Mouse (Mus musculus): ENCODE results near the gene Mtus2. TPM values are rescaled to one million over a fixed set of nuclear protein-coding genes. Genes with fewer than 3 reads are reported as not detected.

Gene Mtus2
- polyA plus RNA-seq, 1 experiment: 33.3 TPM

DNA sequence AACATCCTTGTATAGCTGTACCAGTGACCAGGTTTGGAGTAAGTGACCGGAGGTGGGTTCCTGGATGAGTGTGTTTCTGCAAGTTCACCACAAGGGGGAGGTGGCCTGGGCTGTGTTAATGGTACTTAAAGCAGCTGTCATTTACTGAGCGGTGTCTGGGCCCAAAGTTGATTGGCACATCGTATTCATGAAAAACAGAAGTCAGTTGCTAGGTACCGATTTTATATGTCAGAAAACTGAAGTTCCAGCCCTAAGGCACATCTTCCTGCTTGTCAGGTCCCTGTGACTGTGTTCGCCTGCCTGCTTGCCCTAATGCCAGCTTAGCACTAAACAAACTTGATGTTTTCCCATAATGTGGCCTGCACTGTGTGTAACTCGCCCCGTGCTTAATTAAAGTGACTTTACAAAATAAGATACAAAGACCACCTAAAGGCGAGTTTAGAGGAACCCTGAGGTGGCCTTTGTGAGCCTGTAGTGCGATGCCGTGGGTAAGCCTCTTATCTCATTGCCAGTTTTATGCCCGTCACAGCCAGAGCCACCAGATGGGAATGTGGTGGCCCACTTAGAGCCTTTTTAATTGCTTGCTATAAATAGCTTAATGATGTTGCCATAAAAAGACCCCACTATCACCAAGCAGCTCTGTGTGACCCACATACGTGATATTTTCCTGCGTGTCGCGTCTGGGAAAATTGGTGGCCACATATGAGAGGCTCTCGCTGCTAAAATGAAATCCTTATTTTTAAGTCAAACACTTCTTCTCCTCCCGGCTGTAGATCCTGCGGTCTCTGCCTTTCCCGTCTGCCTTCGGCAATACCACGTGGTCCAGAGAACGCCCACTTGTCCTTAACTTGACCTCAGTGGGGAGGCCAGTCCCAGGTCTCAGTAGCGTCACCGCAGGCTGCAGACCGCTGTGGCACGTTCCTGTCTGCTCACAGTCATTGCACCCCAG is 69.6 kb downstream of the Mtus2 start:
- Histone ChIP-seq H3K27ac (ENCODE audit: insufficient read depth, low read length) (peak overlapping the region; percentile 23), H3K27me3 (ENCODE audit: control insufficient read depth, insufficient read depth, low read length) (no peaks in the 10 kb centered on the region), H3K4me3 (replicated peaks; ENCODE audit: insufficient read depth, low read depth, low read length) (peak overlapping the region; percentile 20), H3K4me1 (ENCODE audit: control insufficient read depth, insufficient read depth, low read length) (peaks cover 20% of the 10 kb centered on the region)
- WGBS: 29% methylated on average over 26 of the region's 26 CpGs
- no peak for TF ChIP-seq POLR2A (IDR thresholded peaks at IDR 0.05; ENCODE audit: borderline replicate concordance, insufficient read depth, low read length)
- peak; percentile 70 for TF ChIP-seq CTCF (IDR thresholded peaks at IDR 0.05; ENCODE audit: borderline replicate concordance, insufficient read depth, low read depth, low read length)
- DNase-seq: peak; percentile 58 to 68

- peak; percentile 36 to 41 for DNase-seq
- Histone ChIP-seq H3K4me1 (ENCODE audit: control insufficient read depth, insufficient read depth, low read length) (peaks cover 20% of the 10 kb centered on the region), H3K4me3 (replicated peaks; ENCODE audit: insufficient read depth, low read depth, low read length) (no peak overlapping the region), H3K27me3 (ENCODE audit: control insufficient read depth, insufficient read depth, low read length) (no peaks in the 10 kb centered on the region), H3K27ac (ENCODE audit: insufficient read depth, low read length) (peak overlapping the region; percentile 23; the same call in 1 of the 2 replicates)
- 32% methylated on average over 13 of the region's 13 CpGs for WGBS
- TF ChIP-seq POLR2A (IDR thresholded peaks at IDR 0.05; ENCODE audit: borderline replicate concordance, insufficient read depth, low read length): no peak
- no peak for TF ChIP-seq CTCF (IDR thresholded peaks at IDR 0.05; ENCODE audit: borderline replicate concordance, insufficient read depth, low read depth, low read length)
Observed at GRCm38 (mm10) chr5:148027985-148028384, 70.9 kb downstream of the Mtus2 start.

DNA sequence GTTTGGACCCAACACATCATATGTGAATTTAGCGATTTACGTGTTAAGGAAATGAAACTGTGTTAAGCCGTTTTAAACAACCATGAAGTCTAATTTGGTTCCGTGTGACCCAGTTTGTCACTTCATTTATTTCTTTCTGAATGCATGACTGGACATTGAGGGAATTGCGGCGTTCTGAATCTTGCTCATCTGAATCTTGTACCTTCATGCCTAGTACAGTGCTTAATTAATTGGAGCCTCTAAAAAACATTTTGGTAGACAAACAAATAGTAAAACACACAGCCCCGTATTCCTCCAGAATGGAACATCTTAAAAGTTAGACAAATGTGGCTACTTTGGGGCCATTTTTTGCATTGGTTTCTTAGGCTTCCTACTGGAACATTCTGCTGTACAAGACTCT is 84.5 kb downstream of the Mtus2 start:
- no peak for DNase-seq
- WGBS: 42% methylated on average over 7 of the region's 7 CpGs
- Histone ChIP-seq H3K4me3 (replicated peaks; ENCODE audit: insufficient read depth, low read depth, low read length) (no peak overlapping the region), H3K4me1 (ENCODE audit: control insufficient read depth, insufficient read depth, low read length) (peaks cover 17% of the 10 kb centered on the region), H3K27me3 (ENCODE audit: control insufficient read depth, insufficient read depth, low read length) (no peaks in the 10 kb centered on the region), H3K27ac (ENCODE audit: insufficient read depth, low read length) (no peak overlapping the region)
- TF ChIP-seq CTCF (IDR thresholded peaks at IDR 0.05; ENCODE audit: borderline replicate concordance, insufficient read depth, low read depth, low read length) (no peak), POLR2A (IDR thresholded peaks at IDR 0.05; ENCODE audit: borderline replicate concordance, insufficient read depth, low read length) (no peak)

GRCm38 (mm10) chr5:148048200-148048599 is 91.1 kb downstream of the Mtus2 start:
- Histone ChIP-seq H3K27ac (ENCODE audit: insufficient read depth, low read length) (peak overlapping the region; percentile 4), H3K4me3 (replicated peaks; ENCODE audit: insufficient read depth, low read depth, low read length) (no peak overlapping the region), H3K27me3 (ENCODE audit: control insufficient read depth, insufficient read depth, low read length) (no peaks in the 10 kb centered on the region), H3K4me1 (ENCODE audit: control insufficient read depth, insufficient read depth, low read length) (peaks cover 22% of the 10 kb centered on the region)
- DNase-seq: peak; percentile 69 to 85
- TF ChIP-seq POLR2A (IDR thresholded peaks at IDR 0.05; ENCODE audit: borderline replicate concordance, insufficient read depth, low read length) (no peak), CTCF (IDR thresholded peaks at IDR 0.05; ENCODE audit: borderline replicate concordance, insufficient read depth, low read depth, low read length) (no peak)
- 14% methylated on average over 11 of the region's 11 CpGs for WGBS

- Histone ChIP-seq H3K27ac (ENCODE audit: insufficient read depth, low read length) (no peak overlapping the region), H3K4me3 (replicated peaks; ENCODE audit: insufficient read depth, low read depth, low read length) (no peak overlapping the region), H3K27me3 (ENCODE audit: control insufficient read depth, insufficient read depth, low read length) (no peaks in the 10 kb centered on the region), H3K4me1 (ENCODE audit: control insufficient read depth, insufficient read depth, low read length) (peaks cover 28% of the 10 kb centered on the region)
- WGBS: over 99% methylated on average over 2 of the region's 2 CpGs
- no peak for TF ChIP-seq POLR2A (IDR thresholded peaks at IDR 0.05; ENCODE audit: borderline replicate concordance, insufficient read depth, low read length)
- no peak for TF ChIP-seq CTCF (IDR thresholded peaks at IDR 0.05; ENCODE audit: borderline replicate concordance, insufficient read depth, low read depth, low read length)
- DNase-seq: peak in 1 of 2 experiments; percentile 53
Observed at GRCm38 (mm10) chr5:148049304-148049703, 92.2 kb downstream of the Mtus2 start.

DNA sequence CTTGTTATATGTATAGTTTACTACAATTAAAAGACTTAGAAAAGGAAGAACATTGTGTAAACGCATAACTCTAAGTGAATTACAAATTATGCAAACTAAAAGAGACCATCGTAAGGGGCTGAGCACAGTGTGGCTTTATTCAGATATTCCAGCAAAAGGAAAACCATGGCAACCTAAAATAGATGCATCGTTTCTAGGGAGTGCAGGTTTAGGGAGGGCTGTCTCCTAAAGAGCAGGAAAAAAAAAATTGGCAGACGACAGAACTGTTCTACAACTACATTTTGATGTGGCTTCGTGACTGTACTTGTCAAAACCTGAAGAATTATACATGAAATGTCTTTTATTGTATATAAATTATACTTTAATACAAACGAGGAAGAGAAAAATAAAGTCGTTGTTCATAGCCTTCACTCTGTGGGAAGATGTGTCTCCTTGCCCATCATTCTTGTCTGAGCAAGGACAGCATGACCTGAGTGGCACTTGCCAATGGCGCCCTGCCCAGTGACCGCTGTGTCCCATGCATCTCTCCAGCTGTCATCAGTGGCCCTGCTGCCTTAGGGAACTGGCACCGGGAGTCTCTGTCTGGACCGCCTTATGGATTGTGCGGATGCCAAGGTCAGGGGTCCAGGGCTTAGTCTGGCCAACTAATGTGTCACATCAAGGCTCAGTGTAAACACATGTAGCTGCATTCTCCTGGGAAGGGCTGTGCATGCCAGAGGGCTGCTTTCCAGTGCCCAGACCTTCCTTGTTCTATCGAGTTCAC is 95.9 kb downstream of the Mtus2 start:
- Histone ChIP-seq H3K27ac (ENCODE audit: insufficient read depth, low read length) (peak overlapping the region; percentile 60), H3K27me3 (ENCODE audit: control insufficient read depth, insufficient read depth, low read length) (no peaks in the 10 kb centered on the region), H3K4me3 (replicated peaks; ENCODE audit: insufficient read depth, low read depth, low read length) (no peak overlapping the region), H3K4me1 (ENCODE audit: control insufficient read depth, insufficient read depth, low read length) (peaks cover 37% of the 10 kb centered on the region)
- TF ChIP-seq CTCF (IDR thresholded peaks at IDR 0.05; ENCODE audit: borderline replicate concordance, insufficient read depth, low read depth, low read length): no peak
- TF ChIP-seq POLR2A (IDR thresholded peaks at IDR 0.05; ENCODE audit: borderline replicate concordance, insufficient read depth, low read length): no peak
- 15% methylated on average over 13 of the region's 13 CpGs for WGBS
- peak; percentile 92 to 93 for DNase-seq

- 2% methylated on average over 4 of the region's 4 CpGs for WGBS
- Histone ChIP-seq H3K4me1 (ENCODE audit: control insufficient read depth, insufficient read depth, low read length) (peaks cover 37% of the 10 kb centered on the region; the same call in 1 of the 2 replicates), H3K27ac (ENCODE audit: insufficient read depth, low read length) (peak overlapping the region; percentile 60), H3K27me3 (ENCODE audit: control insufficient read depth, insufficient read depth, low read length) (no peaks in the 10 kb centered on the region), H3K4me3 (replicated peaks; ENCODE audit: insufficient read depth, low read depth, low read length) (no peak overlapping the region)
- peak in 1 of 2 experiments; percentile 73 for DNase-seq
- TF ChIP-seq CTCF (IDR thresholded peaks at IDR 0.05; ENCODE audit: borderline replicate concordance, insufficient read depth, low read depth, low read length) (no peak), POLR2A (IDR thresholded peaks at IDR 0.05; ENCODE audit: borderline replicate concordance, insufficient read depth, low read length) (no peak)
Observed at GRCm38 (mm10) chr5:148053609-148053990, 96.5 kb downstream of the Mtus2 start.
